13 mouse cellular contexts compared by ENCODE assay signal in the genomic region with DNA sequence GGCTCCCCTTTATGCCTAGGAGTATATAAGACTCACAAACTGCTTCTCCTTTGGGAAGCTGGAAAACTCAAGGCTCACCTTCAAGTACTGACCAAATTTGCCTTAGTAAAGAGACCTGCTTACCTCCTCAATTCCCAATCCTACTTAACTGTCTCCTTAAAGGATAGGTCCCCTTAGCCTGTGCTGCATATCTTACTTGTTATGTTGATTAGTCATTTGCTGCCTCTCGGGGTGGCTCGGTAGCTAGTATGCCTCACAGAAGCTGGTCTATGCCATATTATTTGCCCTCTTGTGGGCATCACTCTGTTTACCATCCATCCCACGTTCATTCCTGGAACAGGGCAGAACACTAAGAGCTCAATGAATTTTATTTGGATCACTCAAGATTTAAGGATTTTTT. TPM values are rescaled to one million over a fixed set of nuclear protein-coding genes. Genes with fewer than 3 reads are reported as not detected.
DNase-seq lines count a peak whose midpoint lies in the region; ATAC-seq lines count a peak whose summit lies in the region.
"Had no signal": no experiment of that assay in that cellular context is flagged by ENCODE, and none has a peak within 500 bp of the region (broad histone marks: within the 10 kb centered on the region; RNA-seq: fewer than 3 reads in every experiment).

No protein-coding gene starts in this region.

- H3K4me3 ChIP-seq in midbrain, embryonic 11.5 days (ENCODE audit: low read depth, low read length) = no peak overlapping the region
- H3K4me3 ChIP-seq in midbrain, embryonic 10.5 days = no peak overlapping the region
- H3K4me3 ChIP-seq in forebrain, embryonic 14.5 days (ENCODE audit: low read depth, low read length) = no peak overlapping the region
- no peak overlapping the region for H3K4me3 ChIP-seq in midbrain, embryonic 12.5 days
- H3K4me3 ChIP-seq: heart, embryonic 12.5 days; liver, embryonic 12.5 days had no signal

- no peaks in the 10 kb centered on the region for H3K4me1 ChIP-seq in midbrain, embryonic 11.5 days (ENCODE audit: control insufficient read depth, insufficient read depth, low read length)
- peaks cover 15% of the 10 kb centered on the region for H3K4me1 ChIP-seq in midbrain, embryonic 10.5 days
- no peaks in the 10 kb centered on the region for H3K4me1 ChIP-seq in forebrain, embryonic 14.5 days (ENCODE audit: control insufficient read depth, insufficient read depth, low read length)
- peaks cover 17% of the 10 kb centered on the region for H3K4me1 ChIP-seq in midbrain, embryonic 12.5 days
- H3K4me1 ChIP-seq: liver, embryonic 12.5 days had no signal

- H3K36me3 ChIP-seq in midbrain, embryonic 11.5 days (ENCODE audit: control insufficient read depth, insufficient read depth, low read length) = no peaks in the 10 kb centered on the region
- H3K36me3 ChIP-seq in midbrain, embryonic 10.5 days = no peaks in the 10 kb centered on the region
- H3K36me3 ChIP-seq in forebrain, embryonic 14.5 days (ENCODE audit: control insufficient read depth, insufficient read depth, low read length) = no peaks in the 10 kb centered on the region
- no peaks in the 10 kb centered on the region for H3K36me3 ChIP-seq in midbrain, embryonic 12.5 days
- H3K36me3 ChIP-seq: heart, embryonic 12.5 days; liver, embryonic 12.5 days had no signal

- H3K4me2 ChIP-seq in midbrain, embryonic 11.5 days = no peak overlapping the region
- no peak overlapping the region; the same call in 1 of the 2 replicates for H3K4me2 ChIP-seq in forebrain, embryonic 14.5 days (ENCODE audit: low read length)
- no peak overlapping the region for H3K4me2 ChIP-seq in midbrain, embryonic 12.5 days (replicated peaks)
- H3K4me2 ChIP-seq: heart, embryonic 12.5 days; liver, embryonic 12.5 days had no signal

- peak; percentile 84 for DNase-seq in midbrain, embryonic 11.5 days (ENCODE audit: low spot score, missing footprints)
- no peak for DNase-seq in midbrain, embryonic 10.5 days (ENCODE audit: low spot score)
- no peak for DNase-seq in forebrain, embryonic 14.5 days (ENCODE audit: low spot score)
- no peak for DNase-seq in kidney, adult 11 months
- DNase-seq in heart, postnatal 36 days = no peak
- no peak for DNase-seq in heart, adult 8-10 months (ENCODE audit: low spot score)
- DNase-seq: cerebellum, adult 9-11 months; gastrocnemius, postnatal 14 days had no signal

- no peak overlapping the region for H3K9ac ChIP-seq in midbrain, embryonic 11.5 days (ENCODE audit: low read length)
- H3K9ac ChIP-seq in forebrain, embryonic 14.5 days (ENCODE audit: low read length) = no peak overlapping the region
- no peak overlapping the region for H3K9ac ChIP-seq in midbrain, embryonic 12.5 days (replicated peaks)
- H3K9ac ChIP-seq: heart, embryonic 12.5 days; liver, embryonic 12.5 days had no signal

- no peak overlapping the region; the same call in 1 of the 2 replicates for H3K27ac ChIP-seq in midbrain, embryonic 11.5 days (ENCODE audit: low read depth, low read length)
- H3K27ac ChIP-seq in midbrain, embryonic 10.5 days (replicated peaks) = no peak overlapping the region
- no peak overlapping the region for H3K27ac ChIP-seq in forebrain, embryonic 14.5 days (ENCODE audit: low read depth, low read length)
- H3K27ac ChIP-seq in midbrain, embryonic 12.5 days (replicated peaks) = peak overlapping the region; percentile 64
- H3K27ac ChIP-seq: liver, embryonic 12.5 days had no signal

- no peaks in the 10 kb centered on the region for H3K9me3 ChIP-seq in midbrain, embryonic 11.5 days (ENCODE audit: control insufficient read depth, low read length)
- H3K9me3 ChIP-seq in midbrain, embryonic 10.5 days (replicated peaks) = no peaks in the 10 kb centered on the region
- no peaks in the 10 kb centered on the region for H3K9me3 ChIP-seq in forebrain, embryonic 14.5 days (replicated peaks; ENCODE audit: control insufficient read depth, low read length)
- H3K9me3 ChIP-seq in midbrain, embryonic 12.5 days = no peaks in the 10 kb centered on the region
- H3K9me3 ChIP-seq: heart, embryonic 12.5 days; liver, embryonic 12.5 days had no signal

- peak; percentile 8; the same call in 1 of the 2 replicates for ATAC-seq in midbrain, embryonic 11.5 days (ENCODE audit: low FRiP score)
- peak; percentile 29 for ATAC-seq in forebrain, embryonic 14.5 days
- no peak for ATAC-seq in midbrain, embryonic 12.5 days (ENCODE audit: low FRiP score, low read depth)
- ATAC-seq: CD4-positive, CD25-positive, alpha-beta regulatory T cell, adult 4 months; liver, embryonic 12.5 days had no signal

- 45% methylated on average over 3 of the region's 3 CpGs for WGBS in midbrain, embryonic 11.5 days
- 65% methylated on average over 3 of the region's 3 CpGs for WGBS in midbrain, embryonic 10.5 days
- WGBS in forebrain, embryonic 14.5 days = 36% methylated on average over 3 of the region's 3 CpGs
- WGBS in midbrain, embryonic 12.5 days = 43% methylated on average over 3 of the region's 3 CpGs

- H3K27me3 ChIP-seq in midbrain, embryonic 11.5 days (ENCODE audit: control insufficient read depth, insufficient read depth, low read length) = no peaks in the 10 kb centered on the region
- H3K27me3 ChIP-seq in midbrain, embryonic 10.5 days (ENCODE audit: low read depth, poor library complexity, severe bottlenecking) = peaks cover 25% of the 10 kb centered on the region
- H3K27me3 ChIP-seq in forebrain, embryonic 14.5 days (replicated peaks; ENCODE audit: control insufficient read depth, insufficient read depth, low read length) = no peaks in the 10 kb centered on the region
- no peaks in the 10 kb centered on the region for H3K27me3 ChIP-seq in midbrain, embryonic 12.5 days
- H3K27me3 ChIP-seq: heart, embryonic 12.5 days; liver, embryonic 12.5 days had no signal

- intact Hi-C loops in heart, postnatal 36 days (cut with DNase I) = no loop called here

RNA-seq across cellular contexts. Expression of gene Scn3a, which starts 14.7 kb away (rescaled TPM):
- polyA plus RNA-seq in midbrain, embryonic 11.5 days (2014; fragmentation: Nextera tagmentation; extraction: Ambion mirVana) = 24.8 and 30.0 TPM in 2 replicates
- polyA plus RNA-seq in midbrain, embryonic 10.5 days (2016; fragmentation: Nextera tagmentation; extraction: Ambion mirVana) = 5.0 and 17.6 TPM in 2 replicates
- polyA plus RNA-seq in forebrain, embryonic 14.5 days (2014; fragmentation: Nextera tagmentation; extraction: Ambion mirVana) = 37.5 and 43.9 TPM in 2 replicates
- polyA plus RNA-seq in midbrain, embryonic 12.5 days (2016; fragmentation: Nextera tagmentation; extraction: Ambion mirVana) = 44.6 and 48.2 TPM in 2 replicates
- total RNA-seq in heart, postnatal 36 days (2021) = 1 to 10 TPM; 2.4 to 2.8 TPM
- total RNA-seq in heart, adult 8-10 months (2022) = 1 to 10 TPM in 1 of 4 experiments, under 1 TPM in 3; 0.50 to 1.5 (median 0.73) TPM
- total RNA-seq: megakaryocyte-erythroid progenitor cell, adult 5-6 weeks had no signal
